Mouse (Mus musculus) C2C12 (cell line): ENCODE results near the gene Slc22a6. TPM values are rescaled to one million over a fixed set of nuclear protein-coding genes. Genes with fewer than 3 reads are reported as not detected.

Experiments used
- H3K27me3 ChIP-seq: one replicate; pipeline ENCODE4 v1.6.1; 2011; ENCODE audit not compliant: control insufficient read depth, insufficient read depth, insufficient read length
- H3K36me3 ChIP-seq: one replicate; pipeline ENCODE4 v1.6.1; 2011; ENCODE audit not compliant: control insufficient read depth, insufficient read depth
- H3K4me3 ChIP-seq: one replicate; pipeline ENCODE4 v1.5.1; 2011; ENCODE audit warnings: mild to moderate bottlenecking, control low read depth; ENCODE audit not compliant: poor library complexity, insufficient read depth, severe bottlenecking
- H3K79me2 ChIP-seq: one replicate; pipeline ENCODE4 v1.6.1; 2011; ENCODE audit not compliant: control insufficient read depth, insufficient read depth
- H3K79me3 ChIP-seq: one replicate; pipeline ENCODE4 v1.6.1; 2011; ENCODE audit warnings: low read depth, control low read depth
- H3ac ChIP-seq: one replicate; pipeline ENCODE3; 2011; ENCODE audit warnings: low read depth; ENCODE audit not compliant: control insufficient read depth, insufficient read length
- CEBPB ChIP-seq: IDR thresholded peaks from one replicate; pipeline ENCODE4 v1.6.1; 2011; ENCODE audit warnings: low read depth, mild to moderate bottlenecking, control low read depth, moderate library complexity
- CTCF ChIP-seq: IDR thresholded peaks from one replicate; pipeline ENCODE4 v1.5.1; 2011; ENCODE audit not compliant: control insufficient read depth, insufficient read depth, insufficient read length
- FOSL1 ChIP-seq: IDR thresholded peaks from one replicate; pipeline ENCODE4 v1.8.0; 2011; ENCODE audit warnings: mild to moderate bottlenecking, low read length; ENCODE audit not compliant: poor library complexity, insufficient read depth, severe bottlenecking
- MAX ChIP-seq: IDR thresholded peaks from one replicate; pipeline ENCODE4 v1.6.1; 2011; ENCODE audit warnings: mild to moderate bottlenecking, control low read depth
- MYOD1 ChIP-seq: IDR thresholded peaks from one replicate; pipeline ENCODE4 v1.6.1; 2011; ENCODE audit warnings: low read depth; ENCODE audit not compliant: control insufficient read depth, insufficient read length
- MYOG ChIP-seq: IDR thresholded peaks from one replicate; pipeline ENCODE4 v1.6.1; 2011; ENCODE audit not compliant: control insufficient read depth, insufficient read length; ENCODE audit errors: extremely low read depth
- USF1 ChIP-seq: IDR thresholded peaks from one replicate; pipeline ENCODE4 v1.6.1; 2011; ENCODE audit warnings: low read depth, mild to moderate bottlenecking, control low read depth, moderate library complexity
- polyA plus RNA-seq: library from polyadenylated mRNA; unstranded; fragments of >200 nt; fragmentation: generic; extraction: Trizol; gene quantifications from one replicate; pipeline ENCODE4 v1.2.1, GENCODE M21; 2012; ENCODE audit warnings: missing spikeins

Gene Slc22a6
- polyA plus RNA-seq, 1 experiment = not detected

DNA sequence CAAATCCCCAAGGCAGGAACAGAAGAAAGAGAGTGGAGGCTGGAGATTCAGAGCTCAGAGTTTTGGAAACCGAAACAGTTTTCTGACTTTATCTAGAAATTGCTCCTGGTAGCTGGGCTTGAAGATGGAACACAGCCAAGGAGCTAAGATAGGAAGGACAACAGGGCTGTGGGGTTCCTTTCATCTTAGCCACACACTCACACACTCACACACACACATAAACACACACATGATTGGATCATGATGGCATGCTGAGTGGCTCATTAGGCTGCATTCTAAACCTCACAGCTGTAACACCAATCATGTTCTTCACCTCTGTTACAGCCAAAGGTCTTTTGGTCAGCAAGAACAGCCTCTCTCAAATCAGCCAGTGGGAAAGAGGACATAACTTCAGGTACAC is 14.2 kb downstream of the Slc22a6 start:
- H3K4me3 ChIP-seq = no peak overlapping the region
- TF ChIP-seq MAX (no peak), CEBPB (no peak), USF1 (no peak), FOSL1 (no peak), MYOG (no peak), CTCF (no peak), MYOD1 (no peak)
- H3K79me2 ChIP-seq = no peaks in the 10 kb centered on the region
- no peaks in the 10 kb centered on the region for H3K79me3 ChIP-seq
- no peaks in the 10 kb centered on the region for H3K36me3 ChIP-seq
- H3K27me3 ChIP-seq = peaks cover 9% of the 10 kb centered on the region
- no peak overlapping the region for H3ac ChIP-seq

GRCm38 (mm10) chr19:8642086-8642485 is 24.2 kb downstream of the Slc22a6 start:
- Histone ChIP-seq H3K27me3 (no peaks in the 10 kb centered on the region), H3K79me2 (no peaks in the 10 kb centered on the region), H3K36me3 (no peaks in the 10 kb centered on the region), H3K4me3 (no peak overlapping the region), H3ac (no peak overlapping the region), H3K79me3 (no peaks in the 10 kb centered on the region)
- TF ChIP-seq MYOD1 (no peak), CTCF (no peak), MYOG (no peak), CEBPB (no peak), USF1 (no peak), FOSL1 (no peak), MAX (no peak)

- TF ChIP-seq CEBPB (no peak), MYOD1 (no peak), FOSL1 (no peak), MAX (no peak), USF1 (no peak), MYOG (no peak), CTCF (no peak)
- Histone ChIP-seq H3K79me2 (no peaks in the 10 kb centered on the region), H3K36me3 (no peaks in the 10 kb centered on the region), H3ac (no peak overlapping the region), H3K4me3 (no peak overlapping the region), H3K27me3 (no peaks in the 10 kb centered on the region), H3K79me3 (no peaks in the 10 kb centered on the region)
Observed at GRCm38 (mm10) chr19:8646393-8646792, 28.6 kb downstream of the Slc22a6 start.

GRCm38 (mm10) chr19:8655833-8656232 is 38.0 kb downstream of the Slc22a6 start:
- Histone ChIP-seq H3K79me2 (no peaks in the 10 kb centered on the region), H3K4me3 (no peak overlapping the region), H3ac (no peak overlapping the region), H3K79me3 (no peaks in the 10 kb centered on the region), H3K27me3 (peaks cover 18% of the 10 kb centered on the region), H3K36me3 (no peaks in the 10 kb centered on the region)
- no peak for TF ChIP-seq MAX
- TF ChIP-seq CTCF = no peak

DNA sequence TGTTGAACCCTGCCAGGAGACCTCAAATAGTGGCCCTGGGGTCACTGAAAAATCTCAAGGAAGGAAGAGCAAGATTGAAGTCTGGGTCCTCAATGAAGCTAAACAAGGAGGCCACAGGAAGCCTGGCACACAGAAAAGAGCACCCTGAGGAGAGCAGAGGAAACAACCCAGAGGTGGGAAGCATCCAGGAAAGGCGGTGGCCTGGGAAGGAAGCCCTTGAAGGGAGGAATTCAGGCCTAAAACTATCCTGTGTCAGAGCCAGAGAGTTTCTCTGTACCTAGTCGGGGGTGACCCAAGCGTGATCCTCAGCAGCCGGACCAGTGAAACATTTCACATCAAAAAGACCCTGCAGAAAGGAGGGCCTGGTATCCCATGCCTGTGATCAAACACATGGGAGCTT is 38.5 kb downstream of the Slc22a6 start:
- TF ChIP-seq USF1 (no peak), MAX (no peak), MYOD1 (no peak), CEBPB (no peak), MYOG (no peak), CTCF (no peak), FOSL1 (no peak)
- Histone ChIP-seq H3K4me3 (no peak overlapping the region), H3K27me3 (peaks cover 21% of the 10 kb centered on the region), H3K79me2 (no peaks in the 10 kb centered on the region), H3ac (no peak overlapping the region), H3K36me3 (no peaks in the 10 kb centered on the region), H3K79me3 (no peaks in the 10 kb centered on the region)

- no peak for TF ChIP-seq CTCF
- Histone ChIP-seq H3K79me2 (no peaks in the 10 kb centered on the region), H3K36me3 (no peaks in the 10 kb centered on the region), H3K4me3 (no peak overlapping the region), H3ac (no peak overlapping the region), H3K79me3 (no peaks in the 10 kb centered on the region), H3K27me3 (peaks cover 52% of the 10 kb centered on the region)
Observed at GRCm38 (mm10) chr19:8661821-8662307, 44.0 kb downstream of the Slc22a6 start.
